Mouse (Mus musculus): ENCODE results near the gene Mylk3.

DNA sequence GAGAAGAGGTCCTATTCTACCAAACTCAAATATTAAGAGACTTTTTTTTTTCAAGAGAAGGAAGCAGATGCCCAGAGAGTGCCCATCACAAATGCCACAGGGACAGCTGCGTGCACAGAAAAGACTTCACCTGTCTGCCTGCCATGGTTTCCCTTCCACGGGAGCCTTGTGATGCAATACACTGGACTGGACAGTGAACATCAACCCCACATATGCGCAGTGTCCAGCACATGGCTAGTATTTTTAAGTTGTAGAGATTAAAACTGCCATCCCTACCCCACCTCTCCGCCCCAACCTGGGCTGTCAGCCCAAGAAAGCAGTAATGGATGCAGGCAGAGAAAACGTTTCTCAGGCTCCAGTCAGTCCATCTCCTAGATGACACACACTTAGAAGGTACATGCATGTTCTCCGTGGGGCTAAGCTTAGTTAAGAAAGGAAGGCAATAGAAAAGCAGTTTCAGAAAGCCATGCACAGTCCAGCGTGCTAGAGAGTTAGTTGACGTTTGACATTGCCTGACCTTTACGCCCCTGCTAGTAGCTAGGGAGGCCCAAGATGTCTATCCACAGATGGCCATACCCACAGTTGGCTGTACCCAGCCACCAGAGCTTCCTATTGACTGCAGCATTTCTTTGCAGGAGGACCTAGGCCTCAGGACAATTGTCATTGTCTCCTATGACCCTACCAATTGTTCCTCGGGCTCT is 5.9 kb downstream of the Mylk3 start:
- TF ChIP-seq EP300 (IDR thresholded peaks at IDR 0.05; ENCODE audit: low read depth) = no peak
- TF ChIP-seq CTCF (IDR thresholded peaks at IDR 0.05; ENCODE audit: low read depth) = no peak

Data from heart, postnatal 0 days (tissue).